Mouse (Mus musculus) ovary, adult 18-20 months (tissue): ENCODE measurements at regions not wholly inside any gene's neighbourhood (a gene's known extent, or its start where the extent isn't known, plus 50 kb on each side); places are given as distances from the start of the nearest gene placed in this dataset.

Experiments
- DNase-seq: peaks from one replicate; pipeline ENCODE4 v3.0.0; 2022; ENCODE audit warnings: low spot score, mixed read lengths

DNA sequence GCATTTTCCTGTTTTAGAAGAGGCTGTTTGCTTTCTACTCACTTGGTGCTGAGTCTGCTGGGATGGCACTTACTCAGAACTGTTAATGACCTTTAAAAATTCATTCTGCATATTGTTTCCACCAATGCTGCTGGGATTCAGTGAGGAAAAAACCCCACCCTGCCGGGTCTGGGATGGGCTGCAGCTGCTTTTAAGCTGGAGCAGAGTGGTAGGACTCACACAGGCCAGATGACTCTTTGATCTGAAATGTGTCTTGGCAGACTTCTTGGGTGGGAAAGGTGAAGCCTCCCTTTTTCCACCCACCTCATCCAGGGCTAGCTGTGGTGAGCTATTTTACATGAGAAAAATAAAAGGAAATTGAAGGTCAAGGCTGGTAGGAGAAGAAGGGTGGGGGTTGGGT is 56.4 kb upstream of the Ddhd1 start:
- DNase-seq, result no peak

DNA sequence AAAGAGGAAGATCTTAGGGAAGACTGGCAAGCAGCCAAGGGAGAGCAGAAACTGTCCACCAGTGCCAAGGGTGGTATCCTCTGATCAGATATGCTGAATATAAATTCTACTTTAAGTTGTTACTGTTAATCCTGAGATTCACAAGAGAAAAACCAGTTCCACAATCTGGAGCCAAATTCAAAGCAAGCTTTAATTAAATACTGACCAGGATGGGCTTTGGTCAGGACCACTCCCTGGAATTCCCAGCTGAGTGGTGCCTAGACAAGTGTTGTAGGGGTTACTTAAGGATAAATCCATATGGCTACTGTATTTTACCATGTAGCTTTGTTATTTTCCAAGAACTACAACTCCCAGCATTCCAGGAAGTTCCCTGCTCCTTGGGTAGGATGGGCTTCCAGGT is 56.8 kb upstream of the Ddhd1 start:
- DNase-seq, result no peak

DNA sequence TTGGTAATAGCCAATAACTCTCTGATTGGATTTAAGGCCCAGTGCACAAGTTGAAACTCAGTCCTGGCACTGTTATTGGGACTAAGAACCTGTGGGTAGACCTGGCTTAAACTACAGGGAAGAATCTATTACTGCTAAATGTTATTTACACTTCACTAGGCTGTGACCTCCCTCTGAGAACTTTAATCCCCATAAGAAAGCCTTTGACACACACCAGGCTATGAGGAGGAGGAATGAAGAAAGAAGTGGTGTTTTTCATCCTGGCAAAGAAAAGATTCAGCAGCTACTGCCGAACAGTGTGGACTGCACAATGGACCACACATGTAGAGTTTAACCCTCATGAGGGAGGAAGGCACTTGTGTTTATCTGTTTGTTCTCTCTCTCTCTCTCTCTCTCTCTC is 58.2 kb upstream of the Ddhd1 start:
- no peak for DNase-seq

DNA sequence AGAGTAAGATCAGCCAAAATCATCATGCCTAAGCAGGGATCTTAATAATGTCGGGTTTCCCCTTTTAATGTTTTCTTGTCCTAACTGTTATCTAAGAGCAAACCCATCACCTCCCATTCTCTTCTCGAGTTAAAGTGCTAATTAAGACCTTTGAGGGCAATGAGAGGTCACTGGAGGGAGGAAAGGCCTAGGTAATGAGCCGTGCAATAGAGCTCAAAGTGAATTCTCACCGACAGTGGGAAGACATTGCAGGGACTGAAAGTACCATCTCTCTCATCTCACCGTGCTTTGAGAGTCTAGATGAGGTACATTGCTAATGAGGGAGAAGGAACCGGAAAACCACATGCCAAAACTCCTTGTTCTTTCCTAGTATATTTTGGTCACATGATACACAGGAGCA is 64.9 kb upstream of the Ddhd1 start:
- no peak for DNase-seq

DNA sequence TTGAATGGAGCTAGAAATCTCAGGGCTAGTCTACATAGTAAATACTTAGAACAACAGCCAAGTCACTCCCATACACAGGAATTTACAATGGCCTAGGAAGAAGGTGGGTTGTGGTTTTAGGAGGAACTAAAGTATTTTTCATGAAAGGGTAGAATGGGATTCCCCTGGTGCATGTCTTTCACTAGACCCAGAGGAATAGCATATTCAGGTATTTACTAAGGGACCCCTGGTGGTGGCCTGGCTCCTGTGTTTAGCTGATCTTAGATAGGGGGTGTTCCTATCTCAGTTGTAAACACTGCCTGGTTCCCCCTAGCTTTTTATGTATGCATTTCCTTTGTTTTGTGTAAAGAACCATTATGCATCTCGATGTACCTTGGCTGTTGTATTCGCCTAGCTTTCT is 66.4 kb upstream of the Ddhd1 start:
- DNase-seq, result no peak

DNA sequence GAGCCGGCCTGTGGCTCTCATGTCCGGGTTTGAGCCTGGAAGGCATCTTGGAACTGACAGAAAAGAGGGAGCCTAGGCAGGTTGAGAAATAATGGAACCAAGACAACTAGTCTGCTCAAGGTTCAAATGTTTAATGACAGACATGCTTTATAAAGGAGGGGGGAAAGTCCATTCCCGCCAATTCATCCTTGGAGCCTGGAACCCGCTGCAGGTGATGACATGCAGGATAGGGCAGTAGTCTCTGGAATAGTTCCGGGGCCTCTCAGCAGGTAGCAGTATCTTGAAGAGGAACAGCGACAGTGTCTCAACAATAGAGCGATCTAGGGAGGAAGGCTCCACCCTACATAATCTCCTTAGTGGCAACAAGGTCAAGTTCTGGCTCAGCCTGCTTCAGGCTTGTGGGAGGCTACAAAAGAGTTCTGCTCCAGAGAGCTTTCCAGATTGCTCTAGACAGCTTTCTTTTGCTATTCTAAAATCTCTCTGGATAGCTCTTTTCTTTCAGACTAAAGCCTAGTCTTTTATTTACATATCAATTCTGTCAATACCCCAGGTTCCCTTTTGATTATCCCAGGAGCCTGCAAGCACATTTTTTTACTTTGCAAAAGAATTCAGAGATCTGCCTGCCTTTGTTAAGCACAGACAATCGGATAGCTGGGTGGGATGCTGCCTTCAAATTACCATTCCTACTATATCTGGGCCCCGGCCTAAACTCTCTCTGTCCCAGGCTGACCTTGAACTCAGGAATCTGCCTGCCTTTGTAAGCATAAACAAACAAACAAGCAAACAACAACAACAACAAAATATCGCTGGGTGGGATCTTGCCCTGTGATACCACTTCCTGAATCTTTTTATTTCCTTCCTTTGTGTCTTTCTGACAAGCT is 76.8 kb upstream of the Ddhd1 start:
- no peak for DNase-seq

DNA sequence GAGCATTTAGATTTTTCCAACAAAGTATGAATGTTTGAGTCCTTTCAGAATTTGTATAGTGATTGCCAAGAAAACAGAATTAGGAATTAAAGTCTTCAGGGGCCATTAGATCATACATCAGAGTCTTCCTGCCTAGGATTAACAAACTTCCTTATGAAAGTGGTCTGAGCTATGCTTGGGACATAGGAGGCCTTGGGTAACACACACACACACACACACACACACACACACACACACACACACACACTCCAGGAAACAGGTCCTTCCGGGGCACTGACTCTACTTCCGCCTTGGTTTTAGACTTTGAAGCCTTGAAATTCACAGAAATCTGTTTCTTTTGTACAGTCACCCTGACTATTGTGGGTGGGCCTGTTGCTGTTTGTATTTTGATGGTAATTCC is 80.0 kb upstream of the Ddhd1 start:
- DNase-seq, result no peak

DNA sequence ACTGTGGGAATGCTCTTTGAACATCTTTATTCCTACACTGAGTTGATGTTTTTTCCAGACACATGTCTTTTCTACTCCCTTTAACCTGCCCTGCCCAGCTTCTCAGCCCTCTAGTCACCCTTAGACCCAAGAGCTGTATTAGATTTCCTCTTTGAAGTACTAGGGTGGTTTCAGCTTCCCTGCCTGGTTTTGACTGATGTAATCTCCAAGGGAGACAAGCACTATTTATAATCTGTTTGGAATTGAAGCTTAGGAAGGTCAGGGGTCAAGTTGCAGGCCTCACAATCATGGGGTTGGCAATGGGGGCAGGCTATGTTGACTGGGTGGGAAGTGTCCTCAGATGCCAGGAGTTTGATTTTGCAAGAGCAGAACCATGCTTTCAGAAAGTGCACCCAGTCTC is 81.7 kb upstream of the Ddhd1 start:
- DNase-seq, result no peak

DNA sequence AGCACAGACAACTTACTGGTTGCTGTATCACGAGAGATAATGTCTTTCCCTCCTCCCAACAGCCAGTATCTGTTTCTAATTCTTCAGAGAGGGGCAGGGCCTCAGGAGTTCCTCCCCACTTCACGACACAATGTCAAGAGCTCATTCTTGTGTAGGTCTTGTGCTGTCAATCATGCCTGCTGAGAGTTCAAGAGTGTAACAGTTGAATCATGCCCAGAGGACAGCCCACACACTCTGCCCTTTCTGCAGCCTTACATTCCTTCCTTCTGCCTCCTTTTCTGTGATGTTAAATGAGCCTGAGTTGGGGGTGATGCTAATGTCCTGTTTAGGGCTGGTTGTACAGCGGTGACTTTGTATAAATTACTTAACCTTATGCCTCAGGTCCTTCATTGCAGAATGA is 82.7 kb upstream of the Ddhd1 start:
- no peak for DNase-seq

DNA sequence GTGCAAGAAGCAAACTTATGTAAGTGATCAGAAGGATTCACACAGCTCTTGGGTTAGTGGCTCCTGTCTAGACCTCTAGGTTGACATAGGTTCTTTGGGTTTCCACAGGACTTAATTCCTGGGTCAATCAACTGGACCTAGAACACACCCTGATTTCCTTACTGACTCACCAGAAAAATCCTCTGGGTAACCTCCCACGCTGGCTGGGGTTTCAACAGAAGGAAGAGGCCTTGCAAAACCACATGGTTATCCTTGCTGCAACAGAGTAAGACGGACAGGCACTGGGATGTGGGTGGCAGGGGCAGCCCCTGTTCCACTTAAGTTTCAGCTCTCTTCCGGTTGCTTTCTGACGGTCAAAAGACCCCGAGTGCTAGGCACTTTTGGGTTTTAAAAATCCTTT is 88.2 kb upstream of the Ddhd1 start:
- no peak for DNase-seq

DNA sequence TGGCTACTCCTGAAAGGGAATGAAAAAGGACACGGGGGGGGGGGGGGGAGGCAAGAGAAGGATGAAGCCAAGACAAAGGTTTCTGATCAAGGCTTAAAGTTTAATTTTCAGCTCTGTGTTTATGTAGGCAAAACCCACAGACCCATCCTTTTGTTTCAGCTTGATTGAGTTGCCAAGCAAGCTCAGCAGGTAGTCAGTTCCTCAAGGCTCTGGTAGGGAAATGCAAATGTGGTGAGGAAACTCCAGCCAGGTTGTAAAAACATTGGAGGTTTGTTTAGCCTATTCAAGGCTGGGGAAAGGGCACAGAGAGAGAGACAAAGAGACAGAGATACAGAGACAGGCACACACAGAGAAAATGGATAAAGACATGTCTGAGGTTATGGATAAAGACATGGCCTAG is 99.4 kb upstream of the Ddhd1 start:
- no peak for DNase-seq

DNA sequence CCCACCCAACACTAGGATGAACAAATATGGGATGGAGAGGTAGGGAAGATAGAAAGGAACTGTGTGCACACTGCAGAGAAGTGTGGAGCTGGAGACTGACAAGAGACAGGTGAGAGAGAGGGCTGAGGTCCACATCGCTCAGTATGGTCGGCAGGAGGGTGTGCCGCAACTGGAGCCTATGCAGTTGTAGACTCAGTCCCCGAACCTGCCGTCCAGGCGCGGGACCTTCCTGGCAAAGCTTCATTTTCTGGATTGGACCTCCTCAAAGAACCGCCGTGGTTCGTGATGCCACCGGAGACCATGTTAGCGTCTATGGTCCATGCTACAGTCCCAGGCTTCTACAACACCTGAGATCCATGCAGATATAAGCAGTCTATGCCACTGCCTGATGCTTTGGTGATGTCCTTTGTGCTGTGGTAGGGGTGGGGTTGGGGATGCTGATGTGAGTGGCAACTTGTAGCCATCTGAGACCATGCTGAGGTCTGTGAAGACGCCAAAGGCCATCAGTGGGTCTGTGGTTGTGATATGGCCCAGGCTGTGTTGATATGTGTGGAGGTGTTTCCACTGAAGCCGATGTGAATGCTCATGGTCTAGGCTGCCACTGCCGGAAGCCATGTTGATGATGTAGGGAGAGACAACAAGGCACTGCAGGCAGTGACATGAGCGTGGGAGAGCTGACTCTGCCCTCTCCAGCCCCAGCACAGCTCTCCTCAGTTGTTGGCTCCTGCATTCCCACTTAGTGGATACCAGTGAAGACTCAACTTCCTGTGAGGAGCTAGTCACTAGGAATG is 103.1 kb upstream of the Ddhd1 start:
- no peak for DNase-seq

DNA sequence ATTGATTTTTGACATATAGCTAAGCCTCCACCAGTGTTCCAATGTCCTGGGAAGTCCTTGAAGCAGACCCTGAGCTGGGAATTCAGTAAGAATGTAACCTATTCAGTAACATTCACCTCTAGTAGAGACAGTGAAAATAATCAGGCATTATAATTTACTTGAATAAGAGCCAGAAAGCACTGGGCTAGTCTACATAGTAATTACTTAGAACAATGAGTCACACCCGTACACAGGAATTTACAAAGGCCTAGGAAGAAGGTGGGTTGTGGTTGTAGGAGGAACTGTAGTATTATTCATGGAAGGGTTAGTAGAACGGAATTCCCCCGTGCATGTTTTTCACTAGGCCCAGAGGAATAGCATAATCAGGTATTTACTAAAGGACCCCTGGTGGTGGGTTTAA is 106.3 kb upstream of the Ddhd1 start:
- no peak for DNase-seq

DNA sequence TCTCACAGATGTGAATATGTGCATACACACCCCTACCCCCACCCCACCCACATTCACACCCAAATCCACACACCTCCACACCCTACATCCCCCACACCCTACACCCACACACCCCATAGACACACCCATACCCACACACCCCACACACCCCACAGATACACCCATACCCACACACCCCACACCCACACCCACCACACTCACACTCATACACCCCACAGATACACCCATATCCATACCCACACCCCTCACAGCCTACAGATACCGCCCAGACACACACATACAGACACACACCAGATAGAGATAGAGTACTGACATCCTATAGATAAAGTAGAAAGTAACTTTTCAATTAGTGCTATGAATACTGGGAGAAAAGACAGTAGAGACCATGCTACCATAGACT is 108.6 kb upstream of the Ddhd1 start:
- no peak for DNase-seq

DNA sequence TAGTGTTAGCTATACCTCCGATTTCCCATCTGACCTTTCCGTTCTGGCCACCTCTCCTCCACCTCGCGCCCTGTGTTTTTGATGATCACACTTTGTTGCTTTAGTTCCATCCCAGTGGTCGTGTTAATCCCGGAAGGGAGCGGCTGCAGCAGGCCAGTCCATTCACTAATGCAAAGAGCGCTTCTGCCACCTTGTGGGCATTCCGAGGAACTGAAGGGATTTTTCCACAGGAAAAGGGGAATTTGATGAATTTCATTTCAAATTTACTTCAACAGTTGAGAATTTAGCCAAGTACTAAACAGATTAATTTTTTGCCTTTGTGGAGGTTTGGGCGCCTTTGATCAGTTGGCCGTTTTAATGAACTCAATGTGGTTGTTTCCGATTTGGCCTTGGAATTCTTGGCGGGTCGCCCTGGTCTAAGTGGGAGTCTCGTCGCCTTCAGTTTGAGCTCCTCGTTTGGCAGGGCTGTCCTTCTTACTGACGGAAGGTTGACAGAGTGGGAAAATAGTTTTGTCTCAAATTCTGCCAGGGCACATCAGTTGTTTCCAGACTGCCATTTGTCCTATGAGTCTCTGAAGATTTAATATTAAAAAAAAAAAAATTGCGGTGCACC is 114.8 kb upstream of the Ddhd1 start:
- DNase-seq, result peak; percentile 40

DNA sequence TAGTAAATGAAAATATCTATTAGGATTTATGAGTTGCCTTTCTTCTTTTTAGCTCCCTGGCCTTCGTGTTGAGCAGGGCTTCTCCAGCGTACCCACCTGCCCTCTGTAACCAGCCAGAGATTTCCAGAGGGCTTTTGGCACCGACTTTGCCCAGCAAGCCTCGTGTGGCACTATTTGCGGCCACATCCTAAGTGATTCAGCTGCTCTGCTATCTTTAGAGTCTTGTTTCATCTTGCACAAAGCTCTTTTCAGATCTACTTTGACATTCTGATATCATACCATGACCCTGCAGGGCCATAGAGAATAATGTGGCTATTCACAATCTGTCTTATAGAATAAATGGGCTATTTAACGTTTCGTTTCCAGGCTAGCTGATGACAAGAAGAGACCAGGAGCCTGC is 115.4 kb upstream of the Ddhd1 start:
- DNase-seq, result no peak

DNA sequence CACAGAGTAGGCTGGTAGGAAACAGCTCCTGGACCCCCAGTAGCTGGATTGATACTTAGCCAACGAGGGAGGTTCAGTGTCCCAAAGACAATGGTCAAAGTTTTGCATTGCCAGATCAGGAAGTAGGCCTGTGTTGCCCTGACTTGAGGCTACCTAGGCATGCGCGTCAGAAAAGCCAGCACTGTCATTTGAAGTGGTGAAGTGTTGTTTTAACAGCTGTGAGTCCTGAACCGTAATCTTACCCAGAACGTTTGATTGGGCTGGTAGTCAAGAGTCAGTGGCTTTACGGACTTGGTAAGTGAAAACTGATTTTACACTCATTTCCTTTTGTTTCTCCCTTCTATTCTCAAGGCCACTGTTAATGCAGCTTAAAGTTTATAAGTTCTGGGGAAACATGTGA is 123.9 kb upstream of the Ddhd1 start:
- no peak for DNase-seq

DNA sequence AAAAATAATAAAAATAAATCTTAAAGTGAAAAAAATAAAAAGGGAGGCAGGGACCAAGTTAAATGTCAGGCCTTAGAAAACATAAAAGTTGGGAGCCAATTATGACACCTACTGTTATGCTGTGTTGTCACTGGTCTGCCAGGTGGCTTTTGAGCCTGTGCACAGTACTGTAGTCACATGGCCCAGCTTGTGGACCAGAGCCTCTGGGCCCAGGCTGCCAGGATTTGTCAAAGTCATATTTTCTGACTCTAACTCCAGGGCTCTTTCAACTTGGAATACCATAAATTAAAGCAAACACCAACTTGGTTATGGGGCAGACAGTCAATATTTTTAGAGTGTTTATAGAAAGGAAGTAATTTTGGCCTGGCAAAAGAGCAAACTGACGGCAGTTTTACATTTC is 137.0 kb upstream of the Ddhd1 start:
- no peak for DNase-seq

DNA sequence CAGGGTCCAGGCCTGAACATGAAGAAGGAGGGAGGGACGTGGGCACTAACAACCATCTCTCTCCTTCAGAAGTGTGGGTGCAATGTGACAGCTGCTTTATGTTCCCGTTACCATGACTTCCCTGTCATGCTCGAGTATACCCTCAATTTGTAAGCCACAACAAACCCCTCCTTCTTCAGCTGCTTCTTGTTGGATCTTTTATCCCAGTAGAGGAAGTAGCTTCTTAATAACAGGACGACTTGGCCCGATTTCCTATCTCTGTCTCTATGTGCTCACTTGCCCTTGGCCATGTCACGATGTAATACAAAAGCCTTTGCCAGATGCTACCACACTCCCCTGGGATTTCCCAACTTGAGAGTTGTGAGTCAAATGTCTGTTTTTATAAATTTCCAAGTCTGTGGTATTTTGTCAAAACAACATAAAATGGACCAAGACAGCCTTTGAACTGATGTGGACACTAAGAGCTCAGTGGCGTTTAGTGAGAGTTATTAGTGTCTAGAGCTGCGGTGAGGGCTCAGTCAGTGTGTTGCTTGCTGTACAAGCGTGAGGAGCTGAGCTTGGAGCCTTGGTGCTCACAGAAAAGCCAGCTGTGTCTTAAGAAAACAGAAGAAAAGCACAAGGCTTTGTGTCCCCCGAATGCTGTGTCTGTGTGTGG is 138.8 kb upstream of the Ddhd1 start:
- no peak for DNase-seq

DNA sequence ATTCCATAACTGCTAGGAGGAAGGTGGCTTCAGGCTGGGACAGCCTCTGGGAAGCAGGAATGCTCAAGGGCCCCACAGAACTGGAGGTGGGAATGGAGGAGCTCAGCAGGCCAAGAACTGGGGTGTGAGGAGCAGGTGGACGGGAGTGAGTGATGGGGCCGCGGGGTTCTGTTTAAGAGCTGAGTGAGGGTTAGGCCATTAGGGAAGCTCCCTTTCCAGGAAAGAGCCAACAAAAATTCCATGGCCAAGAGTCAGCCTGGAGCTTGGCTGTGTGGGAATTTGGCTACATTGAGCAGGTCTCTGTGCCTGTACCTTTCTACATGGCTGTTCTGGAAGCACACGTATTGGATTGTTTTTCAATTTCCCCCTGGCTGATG is 139.4 kb upstream of the Ddhd1 start:
- no peak for DNase-seq

DNA sequence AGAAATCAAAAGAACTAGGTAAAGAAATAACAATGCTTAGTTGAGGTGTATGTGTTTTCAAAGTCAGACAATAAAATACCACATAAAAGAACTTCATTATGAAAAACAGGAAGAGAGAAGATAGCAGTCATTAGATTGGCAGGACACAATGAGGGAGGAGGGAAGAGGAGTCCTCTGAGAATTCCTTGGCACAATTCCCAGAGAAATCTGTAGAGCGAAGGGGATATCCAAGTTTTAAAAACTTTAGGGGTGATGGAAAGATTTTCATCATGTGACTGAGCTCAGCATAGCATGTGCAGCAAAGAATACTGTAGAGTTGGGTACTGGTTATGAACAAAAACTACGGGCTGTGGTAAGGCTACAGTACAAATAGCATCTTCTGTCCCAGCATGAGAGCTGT is 141.3 kb upstream of the Ddhd1 start:
- DNase-seq, result no peak

DNA sequence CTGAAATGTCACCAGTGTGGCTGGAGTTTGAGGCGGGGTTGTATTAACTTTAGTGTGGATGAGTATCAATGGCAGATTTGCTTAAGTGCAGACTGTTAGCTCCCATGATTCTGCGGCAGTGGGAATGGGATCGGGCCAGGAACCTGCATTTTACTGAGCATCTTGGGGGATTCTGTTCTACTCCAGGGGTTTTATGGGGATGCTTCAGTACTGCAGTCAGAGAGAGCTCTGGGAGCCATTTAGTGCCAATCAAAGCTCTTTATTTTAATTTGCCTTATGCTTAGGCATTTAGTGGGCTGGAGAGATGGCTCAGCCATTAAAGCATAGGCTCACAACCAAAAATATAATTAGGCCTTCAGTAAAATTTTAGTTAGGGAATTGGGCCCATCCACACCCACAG is 148.0 kb upstream of the Ddhd1 start:
- DNase-seq, result no peak
